Comparison of ENCODE assay signal across 8 mouse cellular contexts in genomic region chr11:103967106-103967735, GRCm38 (mm10). TPM values are rescaled to one million over a fixed set of nuclear protein-coding genes. Genes with fewer than 3 reads are reported as not detected.
DNase-seq lines count a peak whose midpoint lies in the region; ATAC-seq and TF ChIP-seq lines count a peak whose summit lies in the region.

No protein-coding gene starts in this region.

- H3K27me3 ChIP-seq in liver, embryonic 16.5 days (ENCODE audit: control insufficient read depth, insufficient read depth, low read depth, low read length) = no peaks in the 10 kb centered on the region
- H3K27me3 ChIP-seq in stomach, postnatal 0 days (ENCODE audit: control insufficient read depth, insufficient read depth, low read length) = no peaks in the 10 kb centered on the region

- TF ChIP-seq EP300 in stomach, postnatal 0 days (optimal IDR thresholded peaks at IDR 0.05) = no peak

- WGBS in liver, embryonic 16.5 days (ENCODE audit: insufficient replicate concordance) = under 1% methylated on average over 20 of the region's 20 CpGs
- WGBS in stomach, postnatal 0 days = under 1% methylated on average over 20 of the region's 20 CpGs

- TF ChIP-seq CTCF in layer of hippocampus, adult 2 months (conservative IDR thresholded peaks at IDR 0.05) = no peak
- TF ChIP-seq CTCF in brain, embryonic 14.5 days (IDR thresholded peaks at IDR 0.05; ENCODE audit: borderline replicate concordance, extremely low read depth, insufficient read depth, insufficient read length) = no peak
- TF ChIP-seq CTCF in stomach, postnatal 0 days (IDR thresholded peaks at IDR 0.05; ENCODE audit: low read depth) = no peak

- H3K4me1 ChIP-seq in liver, embryonic 16.5 days (ENCODE audit: control insufficient read depth, low read depth, low read length) = peaks cover 11% of the 10 kb centered on the region
- no peaks in the 10 kb centered on the region; the same call in 1 of the 2 replicates for H3K4me1 ChIP-seq in stomach, postnatal 0 days (replicated peaks; ENCODE audit: control insufficient read depth, insufficient read depth)

- no peak for DNase-seq in layer of hippocampus, adult 2 months (ENCODE audit: low spot score in 2 of 2)
- DNase-seq in layer of hippocampus, adult 9-11 months = no peak
- DNase-seq in brain, embryonic 14.5 days (ENCODE audit: low read depth) = peak; percentile 52
- DNase-seq in heart, postnatal 14 days = peak; percentile 31 to 41
- DNase-seq in stomach, postnatal 0 days (ENCODE audit: low spot score) = no peak
- DNase-seq in thymus, postnatal 25 days = no peak
- no peak for DNase-seq in spleen, adult 12 weeks (ENCODE audit: low spot score)

- no peak for TF ChIP-seq POLR2A in brain, embryonic 14.5 days (IDR thresholded peaks at IDR 0.05; ENCODE audit: borderline replicate concordance, extremely low read depth, insufficient read depth, insufficient read length, poor library complexity, severe bottlenecking)

- peak overlapping the region; percentile 96 for H3K27ac ChIP-seq in layer of hippocampus, adult 2 months
- H3K27ac ChIP-seq in liver, embryonic 16.5 days (ENCODE audit: low read length) = peak overlapping the region; percentile 97
- peak overlapping the region; percentile 94 for H3K27ac ChIP-seq in stomach, postnatal 0 days (replicated peaks)

- intact Hi-C loops in heart, postnatal 14 days (cut with DNase I) = no loop called here

- H3K4me2 ChIP-seq in liver, embryonic 16.5 days (ENCODE audit: low read depth, low read length) = peak overlapping the region; percentile 86
- peak overlapping the region; percentile 89 for H3K4me2 ChIP-seq in stomach, postnatal 0 days (replicated peaks; ENCODE audit: low read depth)

- peaks cover 7% of the 10 kb centered on the region for H3K36me3 ChIP-seq in liver, embryonic 16.5 days (ENCODE audit: control insufficient read depth, insufficient read depth)
- H3K36me3 ChIP-seq in stomach, postnatal 0 days (ENCODE audit: control insufficient read depth, insufficient read depth, low read length) = no peaks in the 10 kb centered on the region

- peak overlapping the region; percentile 89 for H3K9ac ChIP-seq in liver, embryonic 16.5 days (ENCODE audit: low read depth, low read length)
- H3K9ac ChIP-seq in stomach, postnatal 0 days (ENCODE audit: low read length) = peak overlapping the region; percentile 77

- peak overlapping the region; percentile 57 for H3K4me3 ChIP-seq in layer of hippocampus, adult 2 months
- H3K4me3 ChIP-seq in liver, embryonic 16.5 days (ENCODE audit: low read depth, low read length) = peak overlapping the region; percentile 95
- H3K4me3 ChIP-seq in stomach, postnatal 0 days (ENCODE audit: low read depth, low read length) = peak overlapping the region; percentile 86

- H3K9me3 ChIP-seq in liver, embryonic 16.5 days (replicated peaks; ENCODE audit: control insufficient read depth, low read length) = no peaks in the 10 kb centered on the region
- H3K9me3 ChIP-seq in stomach, postnatal 0 days (ENCODE audit: control insufficient read depth, low read length) = no peaks in the 10 kb centered on the region

- ATAC-seq in liver, embryonic 16.5 days (ENCODE audit: low read depth) = no peak
- no peak for ATAC-seq in stomach, postnatal 0 days (ENCODE audit: low FRiP score, low TSS enrichment)

RNA-seq across cellular contexts. Expression of gene Arf2, which starts 0.7 kb away (rescaled TPM):
- total RNA-seq in layer of hippocampus, adult 2 months (2021) = 10 to 100 TPM; 39.7 to 47.0 TPM
- 112 and 123 TPM in 2 replicates for polyA plus RNA-seq in brain, embryonic 14.5 days (2012; rRNA removed)
- 10 to 100 TPM; 40.6 to 44.6 TPM for total RNA-seq in heart, postnatal 14 days (2021)
- 16.3 and 16.7 TPM in 2 replicates for polyA plus RNA-seq in liver, embryonic 16.5 days (2015; fragmentation: Nextera tagmentation; extraction: Ambion mirVana)
- polyA plus RNA-seq in stomach, postnatal 0 days (2015; fragmentation: Nextera tagmentation; extraction: Ambion mirVana) = 41.7 and 43.3 TPM in 2 replicates

RNA-seq across cellular contexts. Expression of gene Nsf, which starts 13.4 kb away (rescaled TPM):
- total RNA-seq in layer of hippocampus, adult 2 months (2021) = 1,000 to 10,000 TPM; 1,134 to 1,252 TPM
- 85.9 and 131 TPM in 2 replicates for polyA plus RNA-seq in brain, embryonic 14.5 days (2012; rRNA removed)
- total RNA-seq in heart, postnatal 14 days (2021) = 10 to 100 TPM; 36.0 to 37.8 TPM
- 20.2 and 25.8 TPM in 2 replicates for polyA plus RNA-seq in liver, embryonic 16.5 days (2015; fragmentation: Nextera tagmentation; extraction: Ambion mirVana)
- 28.2 and 30.6 TPM in 2 replicates for polyA plus RNA-seq in stomach, postnatal 0 days (2015; fragmentation: Nextera tagmentation; extraction: Ambion mirVana)

Comparison
In these comparisons a context has a peak if more than half of its experiments do, and no peak if none do; other contexts are left out.
1. DNase-seq: peak in brain, embryonic 14.5 days (single experiment) and heart, postnatal 14 days (2 of 2); none in layer of hippocampus, adult 2 months (0 of 2), layer of hippocampus, adult 9-11 months (single experiment), stomach, postnatal 0 days (single experiment), thymus, postnatal 25 days (single experiment) and spleen, adult 12 weeks (single experiment).
2. Peak in every context shown above with its lines, with median percentiles within 50 percentile points of each other: H3K27ac ChIP-seq and H3K4me3 ChIP-seq.